Mouse (Mus musculus) induced T-regulatory cell, adult 2 months (primary cell): Measurements from ENCODE around the gene Galnt2.

ENCODE experiments used
- DNase-seq: peaks from one replicate; pipeline ENCODE4 v3.0.0-alpha.2; 2012; ENCODE audit warnings: low read depth

The Galnt2 gene

DNA sequence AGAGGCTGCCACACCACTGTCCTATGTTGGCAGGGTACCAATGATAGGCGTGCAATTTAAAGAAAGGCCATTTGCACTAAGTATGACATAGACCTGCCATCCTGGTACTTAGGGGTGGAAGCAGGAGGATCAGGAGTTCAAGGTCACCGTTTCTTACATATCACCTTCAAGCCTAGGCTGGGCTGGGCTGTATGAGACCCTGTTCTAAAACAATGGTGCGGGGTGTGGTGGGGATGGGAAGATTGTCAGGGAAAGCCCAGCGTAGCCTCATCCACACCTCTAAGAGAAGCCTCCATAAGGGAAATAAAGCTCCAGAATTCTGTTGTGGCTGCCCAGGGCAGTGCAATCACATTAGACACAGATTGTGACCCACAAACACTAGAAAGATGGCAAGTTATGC, 4.3 kb downstream of the Galnt2 start:
- DNase-seq: no peak

DNA sequence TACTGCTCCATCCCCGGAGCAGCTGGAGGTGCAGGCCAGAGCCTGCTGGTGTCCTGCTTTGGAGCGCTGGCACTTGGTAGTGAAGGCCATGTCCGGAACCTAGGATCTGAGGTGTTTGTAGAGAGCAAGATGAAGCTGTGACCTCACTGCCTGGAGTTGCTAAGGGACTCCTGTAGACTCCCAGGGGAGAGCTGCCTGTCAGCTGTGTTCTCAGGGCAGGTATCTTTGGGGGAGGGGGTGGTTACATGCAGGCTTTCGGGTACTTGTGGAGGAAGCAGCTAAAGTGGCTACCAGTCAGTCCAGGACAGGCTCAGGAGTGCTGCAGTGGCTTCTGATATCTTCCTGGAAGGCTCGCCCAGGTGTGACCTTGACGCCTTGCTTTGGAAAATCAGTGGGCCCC, 8.2 kb downstream of the Galnt2 start:
- DNase-seq: peak; percentile 9

DNA sequence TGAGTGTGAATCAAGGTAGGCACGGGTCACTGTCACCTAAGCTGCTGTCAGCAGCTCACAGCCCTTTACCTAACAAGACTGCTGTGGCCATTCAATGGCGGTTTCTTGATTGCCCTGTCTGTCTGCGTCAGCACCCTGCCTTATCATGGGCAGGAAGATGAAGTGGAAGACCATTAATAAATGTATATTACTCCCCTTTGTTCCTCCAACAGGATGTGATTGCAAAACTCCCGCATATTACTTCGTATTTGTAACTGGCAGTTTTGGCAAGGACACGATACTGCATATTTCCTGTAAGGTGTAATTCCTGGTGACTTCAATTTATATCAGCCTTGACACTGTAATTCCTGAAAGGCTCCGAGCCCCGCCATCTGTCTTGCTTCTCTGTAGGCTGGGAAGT, 9.7 kb downstream of the Galnt2 start:
- peak; percentile 44 for DNase-seq

- DNase-seq: peak; percentile 94
These were observed 11.0 kb downstream of the Galnt2 start for GRCm38 (mm10) chr8:124242208-124242607.

- DNase-seq: no peak
These were observed 11.7 kb downstream of the Galnt2 start for GRCm38 (mm10) chr8:124242913-124243312.

- DNase-seq: no peak
These were observed 16.4 kb downstream of the Galnt2 start for GRCm38 (mm10) chr8:124247581-124247980.

GRCm38 (mm10) chr8:124248688-124249087, 17.5 kb downstream of the Galnt2 start:
- no peak for DNase-seq

GRCm38 (mm10) chr8:124250255-124250654, 19.1 kb downstream of the Galnt2 start:
- DNase-seq: no peak

DNA sequence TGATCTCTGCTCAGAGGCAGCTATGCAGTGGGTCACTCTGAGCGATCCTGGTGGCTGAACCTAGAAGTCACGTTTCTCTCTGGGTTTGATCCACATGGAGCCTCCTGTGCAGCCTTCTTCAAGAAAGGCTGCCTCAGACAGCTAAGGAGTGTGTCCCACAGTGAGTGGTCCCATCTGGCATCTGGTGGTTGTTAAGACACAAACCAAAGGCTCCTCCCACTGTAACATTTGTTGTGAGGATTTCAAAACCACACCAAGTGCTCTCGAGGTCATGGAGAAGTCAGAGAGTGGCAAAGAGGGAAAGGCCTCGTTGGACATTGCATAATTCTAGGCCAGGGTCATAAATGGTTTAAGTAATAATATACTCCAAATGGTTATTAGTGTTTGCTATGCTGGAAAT, 19.6 kb downstream of the Galnt2 start:
- no peak for DNase-seq

DNA sequence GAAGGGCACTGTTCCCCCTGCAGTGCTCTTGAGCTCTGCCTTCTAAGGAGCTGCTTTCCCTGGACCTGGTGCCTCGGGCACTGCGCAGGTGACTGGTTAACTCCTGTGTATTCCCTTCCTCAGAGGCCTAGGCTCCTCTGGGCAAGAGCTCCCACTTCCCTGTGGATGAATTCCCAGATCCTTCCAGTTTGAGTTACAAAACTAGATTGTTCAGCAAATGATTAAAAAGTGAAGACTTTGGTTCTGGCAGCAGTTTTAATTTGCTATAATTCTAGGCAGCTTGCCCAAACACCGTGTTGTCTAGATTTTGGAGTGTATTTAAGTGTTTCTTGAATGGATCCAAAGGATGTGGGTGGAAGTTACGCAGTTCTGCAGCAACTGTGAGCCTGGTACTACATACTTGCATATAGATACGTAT, 21.4 kb downstream of the Galnt2 start:
- no peak for DNase-seq

DNA sequence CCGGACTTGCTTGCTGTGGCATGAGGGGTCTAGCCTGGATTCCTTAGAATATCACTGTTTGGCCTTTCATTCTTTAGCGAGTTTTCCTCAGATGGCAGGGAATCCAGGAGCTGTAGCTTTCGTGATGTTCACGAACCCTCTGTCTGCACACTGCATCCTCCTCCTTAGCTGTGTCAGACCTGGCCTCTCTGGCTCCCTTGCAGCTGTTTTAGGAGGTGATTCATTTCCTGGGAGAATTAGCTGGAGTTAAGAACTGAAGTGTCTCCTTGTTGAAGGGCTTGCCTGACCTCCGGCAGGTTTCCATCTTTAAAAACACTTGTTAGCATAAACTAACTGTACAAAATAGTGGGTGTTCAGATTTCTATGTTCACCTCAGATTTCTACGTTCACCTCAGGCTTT, 22.7 kb downstream of the Galnt2 start:
- no peak for DNase-seq

DNA sequence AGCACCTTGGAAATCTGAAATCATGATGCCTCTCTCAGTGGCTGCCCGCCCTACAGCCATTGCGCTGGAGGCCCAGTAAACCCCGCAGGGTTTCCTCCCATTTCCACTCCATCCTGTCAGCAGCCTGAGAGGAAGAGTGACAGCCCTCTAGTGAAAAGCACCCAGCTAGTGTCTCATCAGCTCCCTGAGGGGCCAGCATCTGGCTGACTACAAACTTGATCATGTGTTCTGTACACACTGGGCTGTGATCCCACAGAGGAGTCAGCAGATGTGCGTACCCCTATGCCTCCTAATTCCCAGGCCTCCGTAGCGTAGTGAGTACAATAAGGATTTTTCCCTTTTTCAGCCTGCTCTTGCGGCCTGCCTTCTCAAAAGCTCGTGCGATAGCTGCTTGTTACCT, 25.6 kb downstream of the Galnt2 start:
- peak; percentile 35 for DNase-seq

DNA sequence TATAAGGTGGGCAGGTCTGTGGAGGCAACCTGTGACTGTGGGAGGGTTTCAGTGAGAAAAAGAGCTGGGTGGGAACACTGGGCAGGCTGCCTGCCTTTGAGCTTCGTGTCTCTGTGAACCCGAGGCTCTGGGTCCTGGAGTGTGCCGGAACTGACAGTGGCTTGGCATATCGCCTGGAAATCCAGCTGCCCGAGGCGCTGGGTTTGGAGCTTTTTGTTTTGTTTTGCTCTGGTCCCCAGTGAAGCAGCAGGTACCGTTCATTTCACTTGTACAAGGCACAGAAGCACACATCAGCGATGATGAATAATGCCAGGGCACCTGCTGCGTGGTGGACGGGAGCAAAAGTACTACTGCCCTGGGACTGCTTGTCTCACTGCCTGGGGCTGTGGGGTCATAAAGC, 26.2 kb downstream of the Galnt2 start:
- no peak for DNase-seq

DNA sequence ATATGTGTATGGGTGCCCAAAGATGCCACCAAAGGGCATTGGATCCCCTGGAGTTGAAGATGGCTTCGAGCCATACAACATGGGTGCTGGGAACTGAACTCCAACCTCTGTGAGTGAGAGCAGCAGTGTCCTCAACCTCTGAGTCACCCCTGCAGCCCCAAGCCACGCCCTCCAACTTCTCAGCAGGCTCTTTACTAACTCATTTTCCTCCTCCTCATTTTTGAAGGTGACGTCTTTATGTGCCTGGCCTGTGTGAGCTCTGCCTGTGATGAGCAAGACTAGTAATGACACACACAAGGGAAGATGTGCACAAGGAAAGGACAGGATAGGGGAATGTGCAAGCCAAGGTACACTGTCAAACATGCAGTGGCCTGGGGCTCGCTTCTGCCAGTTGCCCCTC, 28.0 kb downstream of the Galnt2 start:
- DNase-seq: peak; percentile 69

GRCm38 (mm10) chr8:124259925-124260324, 28.7 kb downstream of the Galnt2 start:
- DNase-seq: no peak

- peak; percentile 68 for DNase-seq
These were observed 29.2 kb downstream of the Galnt2 start for GRCm38 (mm10) chr8:124260371-124260770.

GRCm38 (mm10) chr8:124263058-124263457, 31.9 kb downstream of the Galnt2 start:
- no peak for DNase-seq

GRCm38 (mm10) chr8:124264032-124264431, 32.8 kb downstream of the Galnt2 start:
- no peak for DNase-seq

- DNase-seq: no peak
These were observed 33.5 kb downstream of the Galnt2 start for GRCm38 (mm10) chr8:124264671-124265070.

DNA sequence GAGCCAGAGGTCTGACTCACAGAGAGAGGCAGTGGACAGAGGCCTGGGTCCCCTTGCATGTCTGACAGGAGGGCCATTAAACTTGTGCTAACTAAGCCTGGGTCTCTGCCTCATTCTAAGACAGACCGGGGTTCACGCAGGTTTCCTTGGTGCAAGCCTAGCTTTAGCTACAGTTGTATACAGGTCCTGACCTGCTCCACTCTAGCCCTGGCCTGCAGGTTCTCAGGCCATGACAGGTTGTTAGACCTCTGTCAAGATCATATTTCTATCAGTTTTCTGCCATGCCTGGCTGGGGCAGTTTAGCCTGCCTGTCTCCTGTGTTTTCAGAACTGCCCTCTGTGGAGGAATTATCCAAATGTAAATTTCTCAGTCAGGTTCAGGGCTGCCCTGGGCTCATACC, 33.9 kb downstream of the Galnt2 start:
- no peak for DNase-seq

DNA sequence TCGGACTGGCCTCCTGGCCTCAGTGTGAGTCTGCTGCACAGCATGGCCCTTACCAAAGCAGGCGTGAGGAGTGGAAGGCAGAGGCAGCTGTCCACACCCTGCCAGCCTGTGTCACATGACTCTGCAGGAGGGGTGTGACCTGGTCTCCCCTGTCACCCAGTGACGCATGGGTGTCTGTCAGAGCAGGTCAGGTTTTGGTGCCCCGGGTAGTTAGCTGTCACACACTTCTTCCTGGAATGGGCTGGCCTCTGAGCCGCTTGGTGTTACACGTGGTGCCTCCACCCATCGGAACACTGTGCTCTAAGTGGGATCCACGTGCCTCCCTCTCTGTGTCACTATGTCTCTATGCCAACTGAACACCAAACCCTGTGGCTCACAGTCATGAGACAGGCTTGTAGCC, 34.6 kb downstream of the Galnt2 start:
- DNase-seq: peak; percentile 87

- DNase-seq: no peak
These were observed 36.0 kb downstream of the Galnt2 start for GRCm38 (mm10) chr8:124267206-124267605.

DNA sequence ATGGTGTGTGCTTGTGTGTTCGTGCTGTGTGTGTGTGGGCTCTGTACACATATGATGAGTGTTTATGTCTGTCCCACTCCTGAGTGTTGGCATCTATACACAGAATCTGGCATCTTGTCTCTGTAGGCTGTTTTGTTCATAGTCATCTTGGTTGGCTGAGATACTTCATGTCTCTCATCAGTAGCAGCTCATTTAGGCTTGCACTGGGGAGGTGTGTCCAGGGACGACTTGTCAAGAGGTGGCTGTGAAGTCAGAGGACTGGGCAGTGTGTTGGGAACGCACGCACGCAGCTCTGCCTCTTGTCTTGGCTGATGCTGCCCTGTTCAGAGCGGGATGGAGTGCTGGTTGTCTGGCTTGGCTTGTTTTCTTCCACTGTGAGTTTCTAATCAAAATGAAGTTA, 39.3 kb downstream of the Galnt2 start:
- no peak for DNase-seq

DNA sequence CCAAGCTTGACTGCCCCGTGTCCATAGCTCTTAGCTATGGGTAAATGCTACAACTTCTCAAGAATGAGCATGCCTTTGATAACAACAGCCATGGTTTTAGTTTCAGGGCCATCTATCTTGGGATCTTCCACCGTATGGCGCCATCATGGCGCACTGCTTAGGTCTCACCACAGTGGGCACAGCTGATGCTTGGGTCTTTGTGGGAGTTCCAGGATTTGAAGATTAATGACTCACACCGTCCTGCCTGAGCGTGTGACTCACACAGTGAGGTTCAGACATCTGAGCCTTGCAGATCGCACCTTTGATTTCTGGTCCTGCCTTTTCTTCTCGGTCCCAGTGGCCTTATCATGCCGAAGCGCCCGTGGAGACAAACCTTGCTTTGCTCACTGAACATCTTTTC, 39.7 kb downstream of the Galnt2 start:
- peak; percentile 84 for DNase-seq

DNA sequence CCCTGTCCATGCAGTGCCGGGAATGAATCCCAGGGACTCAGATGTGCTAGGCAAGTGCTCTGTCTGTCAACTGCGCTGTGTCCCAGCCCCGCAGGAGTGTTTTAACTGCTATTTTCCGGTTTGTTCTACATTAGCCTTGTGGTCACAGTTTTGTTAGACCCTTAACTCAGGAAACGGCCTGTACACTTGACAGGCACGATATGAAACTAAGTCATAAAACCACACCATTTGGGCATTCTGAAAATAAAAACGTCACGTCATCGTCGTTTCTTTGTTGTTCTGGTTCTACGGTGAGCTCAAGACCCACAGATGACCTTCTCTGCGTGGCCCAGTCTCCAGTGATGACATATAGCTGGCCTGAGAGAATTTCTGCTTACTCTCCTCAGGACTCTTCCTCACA, 40.3 kb downstream of the Galnt2 start:
- peak; percentile 89 for DNase-seq
